Mouse (Mus musculus): ENCODE data around the gene Kctd13. TPM values are rescaled to one million over a fixed set of nuclear protein-coding genes. Genes with fewer than 3 reads are reported as not detected.
"Not testable (repeated sequence)": the region's sequence is repeated elsewhere in the genome, so short reads cannot be mapped to it uniquely, and the experiment has no call there.

The Kctd13 gene
- polyA plus RNA-seq, 1 experiment from 2014 or later, result 12.6 TPM

DNA sequence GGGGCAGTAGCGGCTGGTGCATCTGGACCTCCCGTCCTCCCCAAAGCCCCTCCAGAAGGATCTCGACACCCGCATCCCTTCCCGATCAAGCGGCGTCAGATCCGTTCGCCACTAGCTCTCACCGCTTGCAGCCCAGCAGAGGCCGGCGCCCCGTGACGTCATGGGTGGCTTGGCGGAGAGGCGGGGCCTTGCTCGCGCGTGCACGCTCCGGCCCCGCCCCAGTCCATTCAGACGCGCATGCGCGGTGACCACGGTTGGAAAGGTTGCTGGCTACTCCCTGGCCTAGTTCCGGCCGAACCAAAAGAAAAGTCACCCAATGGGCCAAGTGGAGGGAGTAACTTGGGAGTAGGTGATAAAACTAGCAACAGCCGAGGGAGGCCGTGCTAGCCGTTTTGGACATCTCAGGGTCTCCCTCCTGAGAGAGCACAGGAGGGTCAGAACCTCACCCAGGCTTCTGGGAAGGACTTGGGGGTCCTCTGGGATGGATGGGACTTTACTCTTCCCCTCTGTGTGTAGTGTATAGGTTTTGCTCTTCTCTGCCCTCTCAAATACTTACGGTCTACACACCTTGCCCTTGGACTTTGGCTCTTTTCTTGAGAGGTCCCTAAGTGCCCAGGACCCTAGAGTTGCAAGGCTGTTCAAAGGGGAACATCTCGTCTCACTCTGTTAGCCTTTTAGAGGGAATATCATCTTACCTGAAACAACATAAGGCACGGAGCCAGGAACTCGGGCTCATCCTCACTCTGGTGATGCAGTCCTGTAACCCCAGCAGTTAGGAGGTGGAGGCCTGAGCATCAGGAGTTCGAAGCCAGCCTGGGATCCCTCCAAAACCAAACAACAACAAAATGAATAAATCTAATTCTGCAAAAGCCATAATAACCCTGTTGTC lies 30.3 kb upstream of the Kctd13 start:
- peak overlapping the region; percentile 66 for H3K4me3 ChIP-seq (ENCODE audit: low read depth, low read length)
- H3K27ac ChIP-seq (ENCODE audit: low read depth, low read length), result peak overlapping the region; percentile 54
- H3K36me3 ChIP-seq (ENCODE audit: control insufficient read depth, insufficient read depth, low read length), result no peaks in the 10 kb centered on the region
- peak overlapping the region; percentile 73 for H3K4me2 ChIP-seq
- H3K9me3 ChIP-seq (replicated peaks; ENCODE audit: control insufficient read depth, low read length), result no peaks in the 10 kb centered on the region
- peaks cover 13% of the 10 kb centered on the region for H3K4me1 ChIP-seq (ENCODE audit: control insufficient read depth, insufficient read depth, low read length)
- peak; percentile 91 for ATAC-seq (replicated peaks; ENCODE audit: insufficient number of reproducible peaks, low FRiP score, low TSS enrichment)
- H3K9ac ChIP-seq (ENCODE audit: low read depth, low read length), result peak overlapping the region; percentile 81
- 10% methylated on average over 37 of the region's 37 CpGs for WGBS (ENCODE audit: insufficient replicate concordance)
- no peaks in the 10 kb centered on the region for H3K27me3 ChIP-seq (ENCODE audit: control insufficient read depth, insufficient read depth, low read length)

DNA sequence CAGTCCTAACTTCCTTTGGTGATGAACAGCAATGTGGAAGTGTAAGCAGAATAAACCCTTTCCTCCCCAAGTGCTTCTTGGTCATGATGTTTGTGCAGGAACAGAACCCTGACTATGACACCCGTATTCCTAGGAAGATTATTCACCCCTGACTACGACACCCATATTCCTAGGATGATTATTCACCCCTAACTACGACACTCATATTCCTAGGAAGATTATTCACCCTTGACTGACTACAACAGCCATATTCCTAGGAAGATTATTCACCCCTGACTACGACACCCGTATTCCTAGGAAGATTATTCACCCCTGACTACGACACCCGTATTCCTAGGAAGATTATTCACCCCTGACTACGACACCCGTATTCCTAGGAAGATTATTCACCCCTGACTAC lies 28.9 kb upstream of the Kctd13 start:
- H3K9me3 ChIP-seq (replicated peaks; ENCODE audit: control insufficient read depth, low read length); H3K4me2 ChIP-seq; ATAC-seq (replicated peaks; ENCODE audit: insufficient number of reproducible peaks, low FRiP score, low TSS enrichment); H3K27me3 ChIP-seq (ENCODE audit: control insufficient read depth, insufficient read depth, low read length); H3K27ac ChIP-seq (ENCODE audit: low read depth, low read length); H3K9ac ChIP-seq (ENCODE audit: low read depth, low read length); H3K4me3 ChIP-seq (ENCODE audit: low read depth, low read length); H3K36me3 ChIP-seq (ENCODE audit: control insufficient read depth, insufficient read depth, low read length): not testable (repeated sequence)
- peaks cover 13% of the 10 kb centered on the region for H3K4me1 ChIP-seq (ENCODE audit: control insufficient read depth, insufficient read depth, low read length)
- WGBS (ENCODE audit: insufficient replicate concordance), result 89% methylated on average over 6 of the region's 9 CpGs

DNA sequence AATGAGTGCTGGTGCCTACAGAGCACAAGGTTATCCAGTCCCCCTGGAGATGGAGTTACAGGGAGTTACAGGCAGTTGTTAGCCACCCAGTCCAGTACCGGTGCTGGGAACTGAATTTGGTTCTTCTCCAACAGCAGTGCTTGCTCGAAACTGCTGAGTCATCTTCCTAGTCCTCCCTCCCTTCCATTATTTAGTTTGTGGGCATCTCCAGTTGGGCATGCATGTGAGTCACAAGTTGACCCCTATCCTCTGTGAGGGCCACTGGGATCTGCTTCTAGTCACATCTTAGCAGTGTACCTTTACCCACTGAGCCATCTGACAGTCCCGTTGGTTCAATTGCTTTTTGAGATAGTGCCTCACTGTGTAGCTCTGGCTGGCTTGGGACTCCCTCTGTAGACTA lies 23.1 kb upstream of the Kctd13 start:
- H3K27ac ChIP-seq (ENCODE audit: low read depth, low read length), result no peak overlapping the region
- no peaks in the 10 kb centered on the region for H3K36me3 ChIP-seq (ENCODE audit: control insufficient read depth, insufficient read depth, low read length)
- no peak overlapping the region for H3K9ac ChIP-seq (ENCODE audit: low read depth, low read length)
- H3K4me1 ChIP-seq (ENCODE audit: control insufficient read depth, insufficient read depth, low read length), result no peaks in the 10 kb centered on the region
- ATAC-seq (replicated peaks; ENCODE audit: insufficient number of reproducible peaks, low FRiP score, low TSS enrichment), result no peak
- H3K4me3 ChIP-seq (ENCODE audit: low read depth, low read length), result no peak overlapping the region
- H3K4me2 ChIP-seq, result no peak overlapping the region
- no peaks in the 10 kb centered on the region for H3K9me3 ChIP-seq (replicated peaks; ENCODE audit: control insufficient read depth, low read length)
- 65% methylated on average over 3 of the region's 3 CpGs for WGBS (ENCODE audit: insufficient replicate concordance)
- no peaks in the 10 kb centered on the region for H3K27me3 ChIP-seq (ENCODE audit: control insufficient read depth, insufficient read depth, low read length)

DNA sequence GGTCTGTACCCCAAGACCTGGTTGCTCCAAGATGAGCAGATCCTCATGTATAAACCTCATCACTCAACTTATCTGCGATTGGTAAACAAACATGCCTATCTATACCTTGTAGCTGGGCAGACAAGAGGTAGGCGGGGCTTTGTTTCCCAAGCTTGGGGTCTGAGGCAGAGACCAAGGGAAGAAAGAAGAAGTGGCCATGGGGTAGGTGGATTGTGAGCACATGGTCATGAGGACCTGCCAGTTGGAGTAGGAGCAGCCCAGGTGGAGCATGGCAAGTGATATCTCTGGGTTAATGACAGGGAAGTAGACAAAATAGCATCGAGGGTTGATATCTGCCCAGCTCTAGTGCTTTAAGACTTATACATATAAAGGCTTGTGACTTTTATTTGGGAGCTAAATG lies 13.8 kb upstream of the Kctd13 start:
- Histone ChIP-seq H3K4me2 (no peak overlapping the region), H3K27me3 (ENCODE audit: control insufficient read depth, insufficient read depth, low read length) (no peaks in the 10 kb centered on the region; the same call in 1 of the 2 replicates), H3K27ac (ENCODE audit: low read depth, low read length) (no peak overlapping the region), H3K36me3 (ENCODE audit: control insufficient read depth, insufficient read depth, low read length) (no peaks in the 10 kb centered on the region), H3K9ac (ENCODE audit: low read depth, low read length) (no peak overlapping the region), H3K4me1 (ENCODE audit: control insufficient read depth, insufficient read depth, low read length) (no peaks in the 10 kb centered on the region), H3K4me3 (ENCODE audit: low read depth, low read length) (no peak overlapping the region), H3K9me3 (replicated peaks; ENCODE audit: control insufficient read depth, low read length) (no peaks in the 10 kb centered on the region)
- 71% methylated on average over 3 of the region's 3 CpGs for WGBS (ENCODE audit: insufficient replicate concordance)
- no peak for ATAC-seq (replicated peaks; ENCODE audit: insufficient number of reproducible peaks, low FRiP score, low TSS enrichment)

DNA sequence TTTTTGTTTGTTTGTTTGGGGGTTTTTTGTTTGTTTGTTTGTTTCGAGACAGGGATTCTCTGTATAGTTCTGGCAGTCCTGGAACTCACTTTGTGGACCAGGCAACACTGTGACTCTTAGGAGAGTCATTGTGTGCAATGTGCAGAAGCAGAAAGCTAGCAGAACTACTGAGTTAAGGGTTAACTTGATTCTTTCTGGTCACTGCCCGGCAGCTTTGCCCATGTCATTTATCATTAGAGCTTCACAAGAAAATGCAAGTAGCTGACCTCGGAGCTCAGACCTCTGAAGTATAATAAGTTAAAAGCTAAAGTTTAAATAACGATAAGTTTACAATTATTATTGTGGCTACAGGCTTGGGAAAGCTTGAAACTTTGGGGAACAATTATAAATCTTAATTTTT lies 10.3 kb upstream of the Kctd13 start:
- H3K4me1 ChIP-seq (ENCODE audit: control insufficient read depth, insufficient read depth, low read length); H3K4me2 ChIP-seq; H3K4me3 ChIP-seq (ENCODE audit: low read depth, low read length); H3K36me3 ChIP-seq (ENCODE audit: control insufficient read depth, insufficient read depth, low read length); H3K27me3 ChIP-seq (ENCODE audit: control insufficient read depth, insufficient read depth, low read length); ATAC-seq (replicated peaks; ENCODE audit: insufficient number of reproducible peaks, low FRiP score, low TSS enrichment); H3K9me3 ChIP-seq (replicated peaks; ENCODE audit: control insufficient read depth, low read length); H3K27ac ChIP-seq (ENCODE audit: low read depth, low read length); H3K9ac ChIP-seq (ENCODE audit: low read depth, low read length): not testable (repeated sequence)
- WGBS (ENCODE audit: insufficient replicate concordance), result 49% methylated on average over 4 of the region's 4 CpGs

DNA sequence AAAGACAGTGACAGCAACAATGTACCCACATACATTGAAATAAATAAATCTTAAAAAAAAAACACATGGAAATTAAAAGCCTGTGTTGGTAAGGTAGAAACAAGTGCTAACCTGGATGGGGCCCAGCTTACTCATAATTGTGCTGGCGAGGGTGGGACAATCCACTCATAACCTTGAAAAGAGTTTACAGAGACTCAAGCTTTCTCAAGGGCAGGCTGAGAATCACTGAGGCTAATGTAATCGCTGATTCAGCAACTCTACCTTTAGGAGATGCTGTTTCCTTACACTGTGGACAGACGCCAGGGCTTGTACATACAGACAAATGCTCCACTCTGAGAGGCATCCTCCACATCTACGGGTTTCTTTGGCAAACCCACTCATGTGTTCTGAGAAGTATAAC lies 8.7 kb upstream of the Kctd13 start:
- no peaks in the 10 kb centered on the region; the same call in 1 of the 2 replicates for H3K27me3 ChIP-seq (ENCODE audit: control insufficient read depth, insufficient read depth, low read length)
- no peak for ATAC-seq (replicated peaks; ENCODE audit: insufficient number of reproducible peaks, low FRiP score, low TSS enrichment)
- no peak overlapping the region for H3K4me3 ChIP-seq (ENCODE audit: low read depth, low read length)
- 81% methylated on average over 4 of the region's 4 CpGs for WGBS (ENCODE audit: insufficient replicate concordance)
- no peaks in the 10 kb centered on the region for H3K4me1 ChIP-seq (ENCODE audit: control insufficient read depth, insufficient read depth, low read length)
- no peak overlapping the region for H3K9ac ChIP-seq (ENCODE audit: low read depth, low read length)
- H3K27ac ChIP-seq (ENCODE audit: low read depth, low read length), result no peak overlapping the region
- no peaks in the 10 kb centered on the region for H3K36me3 ChIP-seq (ENCODE audit: control insufficient read depth, insufficient read depth, low read length)
- no peaks in the 10 kb centered on the region for H3K9me3 ChIP-seq (replicated peaks; ENCODE audit: control insufficient read depth, low read length)
- H3K4me2 ChIP-seq, result no peak overlapping the region

DNA sequence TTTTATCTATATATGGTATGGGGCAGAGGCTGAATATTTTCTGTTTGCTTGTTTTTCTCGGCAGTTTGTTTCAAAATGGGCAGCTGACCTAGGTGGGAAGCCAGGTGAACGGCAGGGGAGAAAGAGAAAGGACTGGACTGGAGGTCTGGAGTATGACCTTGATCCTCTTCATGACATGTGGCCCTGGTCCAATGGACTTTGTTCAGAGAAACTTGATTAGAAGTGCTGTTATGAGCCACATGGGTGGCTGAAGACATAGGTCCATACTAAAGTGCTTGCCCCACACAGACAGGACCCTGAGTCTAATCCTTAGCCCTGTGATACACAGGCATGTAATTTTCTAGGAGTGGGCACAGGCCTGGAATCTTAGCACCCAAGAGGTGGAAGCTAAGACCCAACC lies 7.1 kb upstream of the Kctd13 start:
- Histone ChIP-seq H3K9me3 (replicated peaks; ENCODE audit: control insufficient read depth, low read length) (no peaks in the 10 kb centered on the region), H3K9ac (ENCODE audit: low read depth, low read length) (no peak overlapping the region), H3K27me3 (ENCODE audit: control insufficient read depth, insufficient read depth, low read length) (no peaks in the 10 kb centered on the region), H3K4me2 (no peak overlapping the region), H3K4me1 (ENCODE audit: control insufficient read depth, insufficient read depth, low read length) (no peaks in the 10 kb centered on the region), H3K4me3 (ENCODE audit: low read depth, low read length) (no peak overlapping the region), H3K36me3 (ENCODE audit: control insufficient read depth, insufficient read depth, low read length) (no peaks in the 10 kb centered on the region), H3K27ac (ENCODE audit: low read depth, low read length) (no peak overlapping the region)
- ATAC-seq (replicated peaks; ENCODE audit: insufficient number of reproducible peaks, low FRiP score, low TSS enrichment), result no peak
- 68% methylated on average over 2 of the region's 2 CpGs for WGBS (ENCODE audit: insufficient replicate concordance)

DNA sequence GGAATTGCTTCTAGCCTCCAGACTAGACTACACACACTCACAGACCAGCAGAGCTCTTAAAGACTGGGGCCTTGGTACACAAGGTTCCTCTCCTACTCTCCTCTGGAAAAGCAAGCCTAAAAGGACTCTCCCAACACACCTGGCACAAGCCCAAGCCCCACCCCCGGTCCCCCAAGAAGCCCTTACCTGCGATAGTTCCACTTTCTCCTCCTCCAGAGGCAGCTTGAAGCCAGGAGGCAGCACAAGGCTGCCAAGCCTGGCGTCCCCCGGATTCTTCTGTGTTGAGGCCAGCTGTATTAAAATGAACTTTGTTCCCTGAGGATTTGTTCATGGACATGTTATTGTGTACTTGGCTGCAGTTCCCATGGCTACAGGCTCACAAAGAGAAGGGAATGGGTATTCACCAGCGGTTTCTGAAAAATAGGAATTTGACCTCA lies 6.0 kb upstream of the Kctd13 start, which contains the start of gene Tmem219:
Gene Tmem219, minus strand, starts transcription at position 294 of the 437 bp plus-strand sequence.
- no peak within 1 kb of the TSS for H3K4me3 ChIP-seq (ENCODE audit: low read depth, low read length)
- no peak within 1 kb of the TSS for H3K4me2 ChIP-seq
- 56% methylated on average over 5 of the region's 5 CpGs for WGBS (ENCODE audit: insufficient replicate concordance)
- no peaks in the 10 kb centered on the region for H3K9me3 ChIP-seq (replicated peaks; ENCODE audit: control insufficient read depth, low read length)
- no peaks in the 10 kb centered on the region for H3K27me3 ChIP-seq (ENCODE audit: control insufficient read depth, insufficient read depth, low read length)
- no peak for ATAC-seq (replicated peaks; ENCODE audit: insufficient number of reproducible peaks, low FRiP score, low TSS enrichment)
- no peak within 1 kb of the TSS for H3K27ac ChIP-seq (ENCODE audit: low read depth, low read length)
- H3K9ac ChIP-seq (ENCODE audit: low read depth, low read length), result no peak within 1 kb of the TSS; the same call in 1 of the 2 replicates
- H3K4me1 ChIP-seq (ENCODE audit: control insufficient read depth, insufficient read depth, low read length), result no peaks in the 10 kb centered on the region
- H3K36me3 ChIP-seq (ENCODE audit: control insufficient read depth, insufficient read depth, low read length), result no peaks in the 10 kb centered on the region

DNA sequence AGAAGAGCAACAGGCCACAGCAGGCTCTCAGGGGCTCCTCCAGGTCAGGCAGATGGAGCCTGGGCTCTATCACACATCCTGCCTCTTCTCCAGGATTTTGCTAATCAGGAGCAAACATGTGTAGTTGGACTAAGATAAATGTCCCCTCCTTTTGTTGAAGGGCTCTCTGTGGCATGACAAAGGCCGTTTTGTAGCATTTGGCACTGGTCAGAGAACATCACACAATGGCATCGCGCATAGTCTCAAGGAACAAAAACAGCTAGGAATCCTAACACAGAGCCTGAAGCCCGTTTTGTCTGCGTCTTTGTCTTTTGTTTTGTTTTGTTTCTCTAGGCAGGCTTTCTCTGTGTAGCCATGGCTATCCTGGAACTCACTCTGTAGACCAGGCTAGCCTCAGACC lies 4.7 kb upstream of the Kctd13 start:
- 55% methylated on average over 5 of the region's 5 CpGs for WGBS (ENCODE audit: insufficient replicate concordance)
- Histone ChIP-seq H3K4me1 (ENCODE audit: control insufficient read depth, insufficient read depth, low read length) (no peaks in the 10 kb centered on the region), H3K27me3 (ENCODE audit: control insufficient read depth, insufficient read depth, low read length) (no peaks in the 10 kb centered on the region), H3K4me2 (no peak overlapping the region), H3K4me3 (ENCODE audit: low read depth, low read length) (no peak overlapping the region), H3K36me3 (ENCODE audit: control insufficient read depth, insufficient read depth, low read length) (no peaks in the 10 kb centered on the region), H3K9ac (ENCODE audit: low read depth, low read length) (no peak overlapping the region), H3K27ac (ENCODE audit: low read depth, low read length) (no peak overlapping the region), H3K9me3 (replicated peaks; ENCODE audit: control insufficient read depth, low read length) (no peaks in the 10 kb centered on the region)
- no peak for ATAC-seq (replicated peaks; ENCODE audit: insufficient number of reproducible peaks, low FRiP score, low TSS enrichment)
